Mouse (Mus musculus) liver, postnatal 0 days (tissue): ENCODE measurements around the gene Clip2. TPM values are rescaled to one million over a fixed set of nuclear protein-coding genes. Genes with fewer than 3 reads are reported as not detected.
A peak's percentile ranks its signal among the peaks of the same experiment; 100 is the strongest.
"Not testable (repeated sequence)": the region's sequence is repeated elsewhere in the genome, so short reads cannot be mapped to it uniquely, and the experiment has no call there.

Experiments used
- ATAC-seq: fragments of 200-750 bp; cut with Nextera tagmentation; 2 replicates; pipeline ENCODE4 v1.8.0; 2017; ENCODE audit warnings: mild to moderate bottlenecking, moderate library complexity
- DNase-seq: peaks from one replicate; pipeline ENCODE4 v3.0.0-alpha.2; 2016
- H3K27ac ChIP-seq: fragments of 300-500 bp; sonication (generic); 2 replicates; pipeline ENCODE4 v1.5.1; 2014; ENCODE audit warnings: antibody characterized with exemption, moderate library complexity, mild to moderate bottlenecking, low read depth
- H3K27me3 ChIP-seq: fragments of 300-500 bp; sonication (generic); 2 replicates; pipeline ENCODE4 v1.6.1; 2014; ENCODE audit warnings: low read length, control low read depth, mixed read lengths; ENCODE audit not compliant: insufficient read depth
- H3K36me3 ChIP-seq: fragments of 300-500 bp; sonication (generic); replicated peaks from 2 replicates; pipeline ENCODE4 v1.6.1; 2014; ENCODE audit warnings: mild to moderate bottlenecking, control low read depth, low read length, moderate library complexity, mixed read lengths; ENCODE audit not compliant: insufficient read depth
- H3K4me1 ChIP-seq: fragments of 300-500 bp; sonication (generic); 2 replicates; pipeline ENCODE4 v1.6.1; 2014; ENCODE audit warnings: antibody characterized with exemption, mild to moderate bottlenecking, control low read depth; ENCODE audit not compliant: insufficient read depth
- H3K4me2 ChIP-seq: fragments of 300-500 bp; sonication (generic); 2 replicates; pipeline ENCODE4 v1.6.1; 2014; ENCODE audit warnings: low read depth, mild to moderate bottlenecking, low read length, moderate library complexity, mixed read lengths
- H3K4me3 ChIP-seq: fragments of 300-500 bp; sonication (generic); 2 replicates; pipeline ENCODE4 v1.5.1; 2014; ENCODE audit warnings: low read depth, low read length
- H3K9ac ChIP-seq: fragments of 300-500 bp; sonication (generic); replicated peaks from 2 replicates; pipeline ENCODE4 v1.6.1; 2014; ENCODE audit warnings: mild to moderate bottlenecking, moderate library complexity
- H3K9me3 ChIP-seq: fragments of 300-500 bp; sonication (generic); 2 replicates; pipeline ENCODE4 v1.6.1; 2016; ENCODE audit warnings: mild to moderate bottlenecking, control low read depth, low read length, mixed read lengths
- CTCF ChIP-seq: sonication (generic); IDR thresholded peaks from 2 replicates; pipeline ENCODE4 v1.5.1; 2016; ENCODE audit warnings: antibody characterized with exemption, low read depth
- EP300 ChIP-seq: IDR thresholded peaks from 2 replicates; pipeline ENCODE4 v1.6.1; 2016; ENCODE audit warnings: antibody characterized with exemption, low read depth, mild to moderate bottlenecking
- WGBS: fragments of 180-500 bp; shearing (Covaris S2); extraction: QIAGEN DNeasy Blood & Tissue Kit; methylation state at CpG from one replicate; pipeline ENCODE4 v1.1.7; 2014; ENCODE audit not compliant: insufficient replicate concordance; 5-methylcytosine and 5-hydroxymethylcytosine counted together
- polyA plus RNA-seq: library from polyadenylated mRNA; unstranded; fragments of >200 nt; fragmentation: Nextera tagmentation; extraction: Ambion mirVana; gene quantifications from 2 replicates; pipeline ENCODE4 v1.2.1, GENCODE M21; 2015

Clip2 gene
- polyA plus RNA-seq, 1 experiment from 2014 or later: 0.29 TPM

DNA sequence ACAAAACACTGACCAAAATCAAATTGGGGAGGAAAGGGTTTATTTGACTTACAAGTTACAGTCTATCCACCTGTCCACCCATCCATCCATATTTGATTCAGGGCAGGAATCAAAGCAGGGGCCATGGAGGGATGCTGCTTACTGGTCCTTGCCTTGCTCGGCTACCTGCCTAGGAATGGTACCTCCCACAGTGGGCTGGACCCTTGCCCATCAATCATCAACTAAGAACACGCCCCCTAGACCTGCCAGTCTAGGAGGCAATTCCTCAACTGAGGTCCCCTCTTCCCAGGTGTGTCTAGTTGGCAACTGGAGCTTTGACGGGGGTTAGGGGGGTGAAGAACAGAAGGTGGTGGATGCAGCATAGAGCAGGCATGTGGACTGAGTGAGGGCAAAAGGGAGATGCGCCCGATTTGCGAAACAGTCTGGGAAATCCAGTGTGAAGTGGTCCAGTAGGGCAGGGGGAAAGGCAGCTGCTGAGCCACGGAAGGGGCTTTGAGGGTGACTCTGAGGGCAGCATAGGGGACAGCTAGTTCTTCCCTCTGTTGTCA, 67.0 kb downstream of the Clip2 start:
- Histone ChIP-seq H3K36me3 (peaks cover 3% of the 10 kb centered on the region; the same call in 1 of the 2 replicates), H3K27me3 (no peaks in the 10 kb centered on the region), H3K4me1 (no peaks in the 10 kb centered on the region), H3K9me3 (no peaks in the 10 kb centered on the region), H3K4me3 (no peak overlapping the region), H3K9ac (no peak overlapping the region), H3K4me2 (no peak overlapping the region), H3K27ac (no peak overlapping the region)
- no peak for DNase-seq
- TF ChIP-seq CTCF: no peak
- no peak for TF ChIP-seq EP300
- no peak for ATAC-seq
- WGBS: 78% methylated on average over 7 of the region's 7 CpGs

DNA sequence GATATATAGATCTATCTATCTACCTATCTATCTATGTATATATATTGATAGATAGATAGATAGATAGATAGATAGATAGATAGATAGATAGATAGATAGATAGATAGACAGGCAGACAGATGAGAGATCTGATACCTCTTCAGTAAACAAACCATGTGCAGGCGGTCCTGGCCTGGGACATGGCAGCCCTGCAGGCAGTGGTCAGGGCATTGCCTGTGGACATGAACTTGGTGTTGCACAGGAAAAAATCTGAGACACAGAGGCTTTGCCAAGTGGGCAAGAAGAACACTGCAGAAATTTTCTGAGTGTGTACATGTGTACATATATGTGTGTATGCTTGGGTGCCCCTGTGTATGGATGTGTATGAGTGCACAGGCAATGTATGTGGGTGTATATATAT, 68.9 kb downstream of the Clip2 start:
- no peak overlapping the region for H3K9ac ChIP-seq
- 70% methylated on average over 1 of the region's 1 CpGs for WGBS
- no peaks in the 10 kb centered on the region for H3K27me3 ChIP-seq
- H3K4me1 ChIP-seq: no peaks in the 10 kb centered on the region
- H3K4me3 ChIP-seq: no peak overlapping the region
- TF ChIP-seq CTCF: no peak
- no peak overlapping the region for H3K4me2 ChIP-seq
- H3K27ac ChIP-seq: no peak overlapping the region
- H3K9me3 ChIP-seq: no peaks in the 10 kb centered on the region
- no peak for DNase-seq
- no peak for ATAC-seq
- no peaks in the 10 kb centered on the region for H3K36me3 ChIP-seq

DNA sequence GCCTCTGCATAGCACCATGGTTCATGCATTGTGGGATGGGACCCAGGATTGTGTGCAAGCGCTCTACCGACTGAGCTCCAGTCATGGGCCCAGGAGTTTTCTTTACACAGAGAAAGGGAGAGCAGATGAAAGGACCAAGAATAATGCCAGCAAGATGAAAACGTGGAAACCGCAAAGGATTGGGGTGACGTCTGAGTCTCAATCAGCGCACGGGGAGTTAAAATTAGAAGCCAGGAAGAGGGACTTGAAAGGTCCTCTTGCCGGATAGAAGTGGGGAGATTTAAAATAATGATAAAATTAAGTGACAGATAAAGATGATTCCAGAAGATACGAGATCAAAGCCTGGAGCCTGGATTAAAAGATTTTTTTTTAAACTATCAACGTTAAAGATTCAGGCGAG, 69.9 kb downstream of the Clip2 start:
- H3K27me3 ChIP-seq: no peaks in the 10 kb centered on the region
- ATAC-seq (no peak), DNase-seq (no peak)
- 58% methylated on average over 11 of the region's 11 CpGs for WGBS
- no peak overlapping the region for H3K4me2 ChIP-seq
- TF ChIP-seq CTCF (no peak), EP300 (no peak)
- H3K36me3 ChIP-seq: no peaks in the 10 kb centered on the region
- H3K4me1 ChIP-seq: no peaks in the 10 kb centered on the region
- H3K4me3 ChIP-seq: no peak overlapping the region
- H3K9ac ChIP-seq: no peak overlapping the region
- no peaks in the 10 kb centered on the region for H3K9me3 ChIP-seq
- no peak overlapping the region for H3K27ac ChIP-seq

DNA sequence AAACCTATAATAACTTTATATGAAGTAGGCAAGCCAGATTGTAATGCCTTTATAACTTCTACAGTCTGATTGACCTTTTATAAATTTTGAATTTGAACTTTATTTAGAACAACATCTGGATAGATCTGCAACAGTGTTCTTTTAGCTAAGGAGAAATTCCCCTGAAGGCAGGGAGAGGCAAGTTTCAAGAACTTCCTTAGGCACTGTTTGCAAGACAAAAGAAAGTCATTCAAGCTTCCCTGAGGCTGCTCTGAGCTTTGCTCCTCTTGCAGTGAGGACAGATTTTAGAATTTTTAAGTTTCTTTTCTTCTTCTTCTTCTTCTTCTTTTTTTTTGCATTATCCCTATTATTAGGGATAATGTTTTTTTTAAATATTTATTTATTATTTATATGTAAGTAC, 73.3 kb downstream of the Clip2 start:
- H3K4me3 ChIP-seq, H3K27me3 ChIP-seq, H3K4me1 ChIP-seq, H3K4me2 ChIP-seq, DNase-seq, H3K27ac ChIP-seq, ATAC-seq, H3K9me3 ChIP-seq, H3K9ac ChIP-seq, H3K36me3 ChIP-seq: not testable (repeated sequence)

DNA sequence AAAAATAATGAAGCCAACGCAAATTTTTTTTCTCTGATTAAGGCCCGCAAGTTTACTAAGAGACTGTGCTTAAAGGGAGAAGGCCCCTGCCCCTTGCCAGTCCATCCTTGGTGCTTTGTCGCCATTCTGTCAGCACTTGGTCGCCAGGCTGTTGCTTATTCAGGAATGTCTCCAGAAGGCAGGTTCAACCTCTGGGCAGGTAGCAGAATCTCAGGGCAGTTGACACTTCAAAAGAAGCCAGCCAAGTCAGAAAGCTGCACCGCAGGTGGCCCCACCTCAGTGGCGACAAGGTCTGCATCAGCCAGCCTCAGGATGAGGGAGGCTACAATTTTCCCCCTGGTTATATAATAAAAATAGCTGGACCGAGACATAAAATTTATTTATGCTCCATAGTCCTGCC, 76.5 kb downstream of the Clip2 start:
- not testable (repeated sequence) for H3K36me3 ChIP-seq, DNase-seq, H3K9ac ChIP-seq, H3K4me3 ChIP-seq, H3K9me3 ChIP-seq, ATAC-seq, H3K4me1 ChIP-seq, H3K27ac ChIP-seq, H3K4me2 ChIP-seq, H3K27me3 ChIP-seq
- 85% methylated on average over 7 of the region's 7 CpGs for WGBS

DNA sequence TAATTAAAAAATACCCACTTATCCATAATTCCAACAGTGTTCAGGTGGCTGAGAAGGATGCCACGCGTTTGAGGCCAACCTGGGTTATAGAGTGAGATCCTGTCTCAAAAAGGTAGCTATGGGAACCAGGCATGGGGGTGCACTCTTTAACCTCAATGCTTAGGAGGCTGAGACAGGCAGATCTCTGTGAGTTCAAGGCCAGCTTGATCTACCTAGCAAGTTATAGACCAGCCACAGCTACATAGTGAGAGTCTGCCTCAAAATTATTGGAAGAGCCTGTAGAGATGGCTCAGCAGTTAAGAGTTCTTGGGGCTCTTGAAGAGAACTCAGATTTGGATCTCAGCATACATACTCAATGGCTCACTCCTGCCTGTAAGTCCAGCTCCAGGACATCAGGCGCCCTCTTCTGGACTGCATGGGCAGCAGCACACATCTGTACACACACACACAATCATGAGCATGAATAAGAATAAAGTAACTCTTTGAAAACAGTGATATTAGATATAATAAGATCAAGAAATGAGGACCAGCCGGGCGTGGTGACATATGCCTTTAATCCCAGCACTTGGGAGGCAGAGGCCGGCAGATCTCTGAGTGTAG, 77.1 kb downstream of the Clip2 start:
- no peak overlapping the region for H3K27ac ChIP-seq
- DNase-seq: no peak
- H3K4me2 ChIP-seq: no peak overlapping the region
- ATAC-seq: no peak
- no peaks in the 10 kb centered on the region for H3K27me3 ChIP-seq
- no peak for TF ChIP-seq EP300
- peak; percentile 43 for TF ChIP-seq CTCF
- WGBS: 83% methylated on average over 6 of the region's 6 CpGs
- no peaks in the 10 kb centered on the region for H3K4me1 ChIP-seq
- no peak overlapping the region for H3K9ac ChIP-seq
- no peak overlapping the region for H3K4me3 ChIP-seq
- H3K36me3 ChIP-seq: no peaks in the 10 kb centered on the region
- no peaks in the 10 kb centered on the region for H3K9me3 ChIP-seq

DNA sequence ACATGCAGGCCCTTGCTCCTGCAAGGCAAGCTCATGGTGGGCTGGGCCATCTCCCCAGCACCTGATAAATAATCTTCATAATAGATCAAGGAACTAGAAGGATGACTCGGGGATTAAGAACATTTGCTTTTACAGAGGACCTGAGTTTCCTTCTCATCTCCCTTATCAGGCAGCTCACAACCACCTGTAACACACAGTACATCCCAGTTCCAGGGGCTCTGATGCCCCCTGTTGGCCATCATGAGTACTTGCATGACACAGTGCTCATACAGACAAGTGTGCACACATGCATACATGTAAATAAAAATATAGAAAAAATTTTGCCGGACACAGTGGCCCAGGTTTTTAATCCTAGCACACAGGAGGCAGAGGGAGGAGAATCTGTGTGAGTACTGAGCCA, 78.3 kb downstream of the Clip2 start:
- no peaks in the 10 kb centered on the region for H3K36me3 ChIP-seq
- H3K27me3 ChIP-seq: no peaks in the 10 kb centered on the region
- no peak for ATAC-seq
- H3K4me1 ChIP-seq: peaks cover 9% of the 10 kb centered on the region; the same call in 1 of the 2 replicates
- H3K27ac ChIP-seq: no peak overlapping the region
- H3K4me2 ChIP-seq: no peak overlapping the region
- no peak for TF ChIP-seq EP300
- peak; percentile 74 for TF ChIP-seq CTCF
- H3K9me3 ChIP-seq: no peaks in the 10 kb centered on the region
- no peak for DNase-seq
- H3K4me3 ChIP-seq: no peak overlapping the region
- 66% methylated on average over 2 of the region's 2 CpGs for WGBS
- no peak overlapping the region for H3K9ac ChIP-seq
